Mouse (Mus musculus): Measurements from ENCODE around the gene Mroh8. TPM values are rescaled to one million over a fixed set of nuclear protein-coding genes. Genes with fewer than 3 reads are reported as not detected.
"Not testable (repeated sequence)": the region's sequence is repeated elsewhere in the genome, so short reads cannot be mapped to it uniquely, and the experiment has no call there.

The Mroh8 gene
- polyA plus RNA-seq, 1 experiment from 2014 or later: 0.39 TPM

DNA sequence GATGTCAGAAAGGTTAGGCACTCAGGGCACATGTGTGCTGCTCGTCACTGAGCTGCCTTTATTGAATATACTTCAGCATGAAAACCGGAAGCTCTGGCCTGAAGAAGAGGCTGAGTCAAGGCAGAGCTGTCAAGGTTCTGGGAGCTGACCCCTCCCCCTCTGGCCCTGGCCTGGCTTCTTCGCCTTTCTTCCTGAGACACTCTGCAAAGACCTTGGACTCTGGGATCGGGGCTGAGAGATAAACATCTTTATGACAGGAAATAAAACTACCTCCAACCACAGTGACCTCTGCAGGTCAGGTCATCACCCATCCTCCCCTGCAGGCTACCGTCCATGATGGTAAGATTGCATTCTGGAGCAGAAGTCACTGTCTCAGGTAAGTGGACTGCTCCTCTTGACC, 34.3 kb downstream of the Mroh8 start:
- 26% methylated on average over 5 of the region's 5 CpGs for WGBS
- H3K4me3 ChIP-seq (ENCODE audit: low read depth, low read length): no peak overlapping the region
- H3K9ac ChIP-seq (ENCODE audit: low read length): no peak overlapping the region
- ATAC-seq (ENCODE audit: insufficient number of reproducible peaks, low FRiP score, low TSS enrichment, low read depth) (no peak), DNase-seq (ENCODE audit: low spot score) (no peak)
- no peaks in the 10 kb centered on the region for H3K9me3 ChIP-seq (ENCODE audit: control insufficient read depth, low read length)
- no peaks in the 10 kb centered on the region for H3K27me3 ChIP-seq (ENCODE audit: control insufficient read depth, insufficient read depth, low read length)
- no peaks in the 10 kb centered on the region for H3K36me3 ChIP-seq (ENCODE audit: control insufficient read depth, insufficient read depth, low read length)
- H3K4me1 ChIP-seq (ENCODE audit: control insufficient read depth, insufficient read depth, low read length): no peaks in the 10 kb centered on the region
- no peak overlapping the region for H3K27ac ChIP-seq (replicated peaks; ENCODE audit: low read depth, low read length)
- H3K4me2 ChIP-seq (ENCODE audit: low read depth, severe bottlenecking): no peak overlapping the region

DNA sequence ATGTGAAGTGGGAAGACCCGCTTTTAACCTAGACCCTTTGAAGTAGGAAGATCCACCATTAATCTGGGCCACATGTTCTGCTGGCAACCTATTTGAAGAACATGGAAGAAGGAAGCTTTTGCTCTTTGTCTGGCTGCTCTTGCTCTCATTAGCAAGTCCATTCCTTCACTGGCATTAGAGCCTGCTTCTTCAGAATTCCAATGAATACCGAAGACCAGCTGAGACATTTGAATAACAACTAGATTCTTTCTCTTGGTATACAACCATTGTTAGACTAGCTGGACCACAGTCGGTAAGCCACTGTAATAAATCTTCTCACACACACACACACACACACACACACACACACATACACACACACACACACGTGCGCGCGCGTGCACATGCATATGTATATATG, 43.4 kb downstream of the Mroh8 start:
- H3K4me3 ChIP-seq (ENCODE audit: low read depth, low read length): no peak overlapping the region
- ATAC-seq (ENCODE audit: insufficient number of reproducible peaks, low FRiP score, low TSS enrichment, low read depth): no peak
- DNase-seq (ENCODE audit: low spot score): no peak

DNA sequence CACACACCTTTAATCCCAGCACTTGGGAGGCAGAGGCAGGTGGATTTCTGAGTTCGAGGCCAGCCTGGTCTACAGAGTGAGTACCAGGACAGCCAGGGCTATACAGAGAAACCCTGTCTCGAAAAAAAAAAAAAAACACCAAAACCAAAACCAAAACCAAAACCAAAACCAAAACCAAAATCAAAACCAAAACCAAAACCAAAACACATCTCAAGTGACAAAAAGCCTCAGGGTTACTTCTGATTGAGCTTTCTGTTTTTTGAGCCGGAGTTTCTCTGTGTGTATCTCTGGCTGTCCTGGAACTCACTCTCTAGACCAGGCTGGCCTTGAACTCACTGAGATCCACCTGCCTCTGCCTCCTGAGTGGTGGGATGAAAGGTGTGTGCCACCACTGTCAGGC, 57.4 kb downstream of the Mroh8 start:
- not testable (repeated sequence) for H3K9ac ChIP-seq (ENCODE audit: low read length); H3K36me3 ChIP-seq (ENCODE audit: control insufficient read depth, insufficient read depth, low read length); H3K27me3 ChIP-seq (ENCODE audit: control insufficient read depth, insufficient read depth, low read length); DNase-seq (ENCODE audit: low spot score); H3K9me3 ChIP-seq (ENCODE audit: control insufficient read depth, low read length); H3K4me2 ChIP-seq (ENCODE audit: low read depth, severe bottlenecking); H3K4me1 ChIP-seq (ENCODE audit: control insufficient read depth, insufficient read depth, low read length); H3K27ac ChIP-seq (replicated peaks; ENCODE audit: low read depth, low read length); H3K4me3 ChIP-seq (ENCODE audit: low read depth, low read length); ATAC-seq (ENCODE audit: insufficient number of reproducible peaks, low FRiP score, low TSS enrichment, low read depth)
- 92% methylated on average over 3 of the region's 3 CpGs for WGBS

More for the DNA sequence above, 43.4 kb downstream of the Mroh8 start:
- Histone ChIP-seq H3K9ac (ENCODE audit: low read length) (no peak overlapping the region), H3K4me2 (ENCODE audit: low read depth, severe bottlenecking) (no peak overlapping the region), H3K27ac (replicated peaks; ENCODE audit: low read depth, low read length) (no peak overlapping the region), H3K36me3 (ENCODE audit: control insufficient read depth, insufficient read depth, low read length) (no peaks in the 10 kb centered on the region), H3K4me1 (ENCODE audit: control insufficient read depth, insufficient read depth, low read length) (no peaks in the 10 kb centered on the region), H3K9me3 (ENCODE audit: control insufficient read depth, low read length) (no peaks in the 10 kb centered on the region), H3K27me3 (ENCODE audit: control insufficient read depth, insufficient read depth, low read length) (no peaks in the 10 kb centered on the region)
- WGBS: 92% methylated on average over 8 of the region's 8 CpGs

DNA sequence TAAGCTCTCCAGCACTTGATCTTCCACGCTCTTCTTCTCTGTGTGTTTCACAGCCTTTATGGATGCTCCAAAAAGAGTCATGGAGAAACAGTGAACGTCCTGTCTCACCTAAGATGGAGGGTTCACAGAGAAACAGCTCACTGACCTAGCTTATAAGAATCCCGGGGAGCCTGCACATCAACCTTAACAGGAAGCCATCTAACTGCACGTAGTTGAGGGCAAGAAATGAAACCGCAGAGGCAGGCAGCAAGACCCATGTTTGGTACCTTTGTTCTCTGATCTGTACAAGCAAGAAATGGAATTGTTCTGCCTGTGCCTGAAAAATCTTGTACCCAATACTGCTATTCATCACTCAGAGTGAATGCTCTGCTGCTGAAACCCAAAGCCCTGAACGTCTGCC, 59.2 kb downstream of the Mroh8 start:
- Histone ChIP-seq H3K9ac (ENCODE audit: low read length) (no peak overlapping the region), H3K9me3 (ENCODE audit: control insufficient read depth, low read length) (no peaks in the 10 kb centered on the region), H3K27ac (replicated peaks; ENCODE audit: low read depth, low read length) (no peak overlapping the region), H3K4me2 (ENCODE audit: low read depth, severe bottlenecking) (no peak overlapping the region), H3K4me1 (ENCODE audit: control insufficient read depth, insufficient read depth, low read length) (no peaks in the 10 kb centered on the region), H3K4me3 (ENCODE audit: low read depth, low read length) (no peak overlapping the region), H3K27me3 (ENCODE audit: control insufficient read depth, insufficient read depth, low read length) (no peaks in the 10 kb centered on the region), H3K36me3 (ENCODE audit: control insufficient read depth, insufficient read depth, low read length) (no peaks in the 10 kb centered on the region)
- ATAC-seq (ENCODE audit: insufficient number of reproducible peaks, low FRiP score, low TSS enrichment, low read depth) (no peak), DNase-seq (ENCODE audit: low spot score) (no peak)
- 82% methylated on average over 6 of the region's 6 CpGs for WGBS

DNA sequence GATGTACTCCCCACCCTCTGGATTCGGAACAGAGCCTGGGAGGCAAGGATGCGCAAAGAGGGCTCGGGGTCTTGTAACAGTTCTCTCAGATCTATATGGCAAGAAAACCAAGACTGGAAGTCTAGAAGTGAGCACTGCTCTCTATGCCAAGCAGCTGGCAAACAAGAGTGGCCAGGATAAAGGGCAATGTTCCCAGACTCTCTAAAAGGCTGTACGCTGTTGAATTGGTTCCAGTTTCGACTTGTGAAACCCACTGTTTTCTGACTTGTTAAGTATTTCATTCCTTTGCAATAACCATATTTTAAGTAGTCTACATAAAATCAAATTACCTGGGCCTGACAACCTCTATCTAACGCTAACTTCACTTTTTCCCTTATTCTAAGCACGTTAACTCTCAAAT, 67.6 kb downstream of the Mroh8 start:
- H3K27me3 ChIP-seq (ENCODE audit: control insufficient read depth, insufficient read depth, low read length): no peaks in the 10 kb centered on the region
- no peaks in the 10 kb centered on the region for H3K9me3 ChIP-seq (ENCODE audit: control insufficient read depth, low read length)
- no peak overlapping the region for H3K9ac ChIP-seq (ENCODE audit: low read length)
- H3K4me1 ChIP-seq (ENCODE audit: control insufficient read depth, insufficient read depth, low read length): no peaks in the 10 kb centered on the region
- H3K27ac ChIP-seq (replicated peaks; ENCODE audit: low read depth, low read length): no peak overlapping the region
- H3K4me3 ChIP-seq (ENCODE audit: low read depth, low read length): no peak overlapping the region
- H3K36me3 ChIP-seq (ENCODE audit: control insufficient read depth, insufficient read depth, low read length): no peaks in the 10 kb centered on the region
- ATAC-seq (ENCODE audit: insufficient number of reproducible peaks, low FRiP score, low TSS enrichment, low read depth) (no peak), DNase-seq (ENCODE audit: low spot score) (no peak)
- WGBS: 95% methylated on average over 7 of the region's 7 CpGs
- no peak overlapping the region for H3K4me2 ChIP-seq (ENCODE audit: low read depth, severe bottlenecking)

DNA sequence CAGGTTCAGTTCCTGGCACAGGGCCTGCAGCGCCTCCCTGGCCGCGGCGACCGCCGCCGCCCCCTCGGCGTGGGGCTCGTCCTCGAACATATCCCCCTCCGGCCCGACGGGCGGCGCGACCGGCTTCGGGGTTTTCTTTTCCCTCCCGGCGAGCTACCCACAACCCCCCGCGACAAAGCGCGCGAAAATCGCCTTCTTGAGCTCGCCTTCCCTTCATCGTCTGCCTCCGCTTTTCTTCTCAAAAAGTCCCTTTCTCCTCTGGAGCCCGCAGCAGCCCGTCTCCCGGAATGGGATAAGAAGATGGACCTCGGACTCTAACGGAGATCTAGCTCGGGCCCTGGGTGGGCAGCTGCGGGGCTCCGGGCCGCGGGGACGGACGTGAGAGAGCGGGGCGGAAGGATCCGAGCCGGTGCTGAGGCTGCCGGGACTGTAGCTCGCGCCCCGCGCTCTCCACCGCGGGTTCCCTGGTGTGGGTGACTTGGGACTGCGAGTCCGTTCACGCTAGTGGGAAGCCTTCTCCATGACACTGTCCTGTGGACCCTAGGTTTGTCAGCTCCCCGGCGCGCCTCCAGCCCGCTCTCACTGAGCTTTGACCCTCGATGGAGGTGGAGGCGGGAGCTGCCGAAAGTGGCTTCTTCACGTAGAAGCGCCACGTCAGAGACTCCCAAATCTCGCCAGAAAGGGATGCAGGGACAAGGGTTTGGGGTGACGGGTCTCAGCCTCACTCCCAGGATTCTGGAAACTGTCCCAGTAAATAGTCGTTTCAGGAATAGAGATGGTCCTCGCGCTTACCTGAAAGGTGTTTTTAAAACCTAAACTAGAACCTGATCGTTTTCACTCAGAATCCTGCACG, 74.8 kb downstream of the Mroh8 start, which contains the start of gene Rbl1:
TSS of gene Rbl1 (minus strand) at position 169 of the 853 bp plus-strand sequence.
- WGBS: under 1% methylated on average over 72 of the region's 73 CpGs
- peak; percentile 71 for ATAC-seq (ENCODE audit: insufficient number of reproducible peaks, low FRiP score, low TSS enrichment, low read depth)

DNA sequence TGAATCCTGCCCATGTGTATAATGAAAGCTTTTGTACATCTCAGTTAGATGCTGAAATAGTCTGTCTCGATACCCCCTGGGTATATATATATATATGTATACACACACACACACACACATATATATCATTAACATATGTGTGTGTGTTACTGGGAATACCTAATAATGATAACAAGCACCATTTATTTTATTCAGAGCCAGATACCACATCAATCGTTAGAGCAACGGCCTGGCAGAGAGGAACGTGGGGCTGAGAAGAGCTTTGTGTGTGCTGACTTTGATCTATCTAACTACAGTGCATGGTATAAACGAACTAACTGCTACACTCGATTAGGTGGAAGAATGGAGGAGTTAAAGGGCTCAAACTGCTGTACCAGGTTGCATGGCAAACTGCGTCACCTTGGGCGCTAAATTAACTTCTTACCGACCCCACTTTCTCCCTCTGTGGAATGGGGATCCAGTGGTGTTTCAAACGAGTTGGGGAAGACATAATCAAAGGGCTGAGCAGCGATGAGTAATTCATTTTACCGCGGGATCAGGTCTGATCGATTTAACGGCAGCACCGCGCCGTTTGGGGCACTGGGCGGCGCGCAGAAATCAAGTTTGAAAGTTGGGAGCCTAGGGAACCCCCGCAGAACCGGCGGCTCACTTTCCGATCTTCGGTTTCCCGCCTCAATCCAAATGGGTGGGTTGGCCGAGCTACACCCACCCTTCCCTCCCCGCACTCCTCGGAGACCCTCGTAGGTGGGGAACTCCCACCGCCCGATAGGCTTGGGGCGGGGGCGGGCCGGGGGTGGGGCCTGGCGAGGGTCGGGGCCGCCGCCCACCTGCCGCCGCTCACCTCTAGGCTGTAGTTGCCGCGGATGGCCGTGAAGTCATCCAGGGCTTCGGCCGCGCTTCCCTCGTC, 75.6 kb downstream of the Mroh8 start:
- H3K27ac ChIP-seq (replicated peaks; ENCODE audit: low read depth, low read length): peak overlapping the region; percentile 99
- no peaks in the 10 kb centered on the region for H3K4me1 ChIP-seq (ENCODE audit: control insufficient read depth, insufficient read depth, low read length)
- DNase-seq (ENCODE audit: low spot score): no peak
- peaks cover 7% of the 10 kb centered on the region for H3K36me3 ChIP-seq (ENCODE audit: control insufficient read depth, insufficient read depth, low read length)
- H3K27me3 ChIP-seq (ENCODE audit: control insufficient read depth, insufficient read depth, low read length): no peaks in the 10 kb centered on the region
- no peaks in the 10 kb centered on the region for H3K9me3 ChIP-seq (ENCODE audit: control insufficient read depth, low read length)
- 2% methylated on average over 48 of the region's 49 CpGs for whole genome bisulfite sequencing
- ATAC-seq (ENCODE audit: insufficient number of reproducible peaks, low FRiP score, low TSS enrichment, low read depth): peak; percentile 92
- H3K4me3 ChIP-seq (ENCODE audit: low read depth, low read length): peak overlapping the region; percentile 70
- H3K9ac ChIP-seq (ENCODE audit: low read length): peak overlapping the region; percentile 95
- H3K4me2 ChIP-seq (ENCODE audit: low read depth, severe bottlenecking): peak overlapping the region; percentile 83

More for the DNA sequence above, 74.8 kb downstream of the Mroh8 start, which contains the start of gene Rbl1:
- Histone ChIP-seq H3K4me1 (ENCODE audit: control insufficient read depth, insufficient read depth, low read length) (no peaks in the 10 kb centered on the region), H3K9ac (ENCODE audit: low read length) (peak within 1 kb of the TSS; percentile 95), H3K9me3 (ENCODE audit: control insufficient read depth, low read length) (no peaks in the 10 kb centered on the region), H3K4me3 (ENCODE audit: low read depth, low read length) (peak within 1 kb of the TSS; percentile 70), H3K27ac (replicated peaks; ENCODE audit: low read depth, low read length) (peak within 1 kb of the TSS; percentile 99), H3K4me2 (ENCODE audit: low read depth, severe bottlenecking) (peak within 1 kb of the TSS; percentile 83), H3K27me3 (ENCODE audit: control insufficient read depth, insufficient read depth, low read length) (no peaks in the 10 kb centered on the region), H3K36me3 (ENCODE audit: control insufficient read depth, insufficient read depth, low read length) (no peaks in the 10 kb centered on the region)
- peak; percentile 94 for DNase-seq (ENCODE audit: low spot score)

DNA sequence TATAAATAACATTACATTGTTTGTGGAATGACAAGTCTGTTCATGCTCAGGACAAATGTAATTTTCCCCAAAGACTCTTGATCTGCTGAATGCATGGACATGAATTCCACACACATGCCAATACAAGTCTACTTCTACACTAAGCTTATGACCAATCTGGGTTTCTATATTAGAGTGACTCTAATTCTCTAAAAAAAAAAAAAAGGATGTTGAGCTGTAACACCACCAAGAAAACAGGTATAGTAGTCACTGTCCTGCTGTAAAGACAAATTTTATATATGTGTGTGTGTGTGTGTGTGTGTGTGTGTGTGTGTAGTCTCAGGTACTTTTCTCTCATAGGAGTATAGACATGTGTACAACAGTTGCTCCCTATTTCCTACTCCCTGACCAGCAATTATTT, 76.3 kb downstream of the Mroh8 start:
- Histone ChIP-seq H3K36me3 (ENCODE audit: control insufficient read depth, insufficient read depth, low read length) (peaks cover 10% of the 10 kb centered on the region), H3K9me3 (ENCODE audit: control insufficient read depth, low read length) (no peaks in the 10 kb centered on the region), H3K4me2 (ENCODE audit: low read depth, severe bottlenecking) (peak overlapping the region; percentile 83; the same call in 1 of the 2 replicates), H3K4me1 (ENCODE audit: control insufficient read depth, insufficient read depth, low read length) (no peaks in the 10 kb centered on the region), H3K27ac (replicated peaks; ENCODE audit: low read depth, low read length) (no peak overlapping the region), H3K27me3 (ENCODE audit: control insufficient read depth, insufficient read depth, low read length) (no peaks in the 10 kb centered on the region), H3K9ac (ENCODE audit: low read length) (no peak overlapping the region), H3K4me3 (ENCODE audit: low read depth, low read length) (peak overlapping the region; percentile 70; the same call in 1 of the 2 replicates)
- DNase-seq (ENCODE audit: low spot score): no peak
- no peak for ATAC-seq (ENCODE audit: insufficient number of reproducible peaks, low FRiP score, low TSS enrichment, low read depth)

Data from limb, embryonic 11.5 days (tissue).